Comparison of ENCODE assay signal across 17 mouse cellular contexts in the genomic region with DNA sequence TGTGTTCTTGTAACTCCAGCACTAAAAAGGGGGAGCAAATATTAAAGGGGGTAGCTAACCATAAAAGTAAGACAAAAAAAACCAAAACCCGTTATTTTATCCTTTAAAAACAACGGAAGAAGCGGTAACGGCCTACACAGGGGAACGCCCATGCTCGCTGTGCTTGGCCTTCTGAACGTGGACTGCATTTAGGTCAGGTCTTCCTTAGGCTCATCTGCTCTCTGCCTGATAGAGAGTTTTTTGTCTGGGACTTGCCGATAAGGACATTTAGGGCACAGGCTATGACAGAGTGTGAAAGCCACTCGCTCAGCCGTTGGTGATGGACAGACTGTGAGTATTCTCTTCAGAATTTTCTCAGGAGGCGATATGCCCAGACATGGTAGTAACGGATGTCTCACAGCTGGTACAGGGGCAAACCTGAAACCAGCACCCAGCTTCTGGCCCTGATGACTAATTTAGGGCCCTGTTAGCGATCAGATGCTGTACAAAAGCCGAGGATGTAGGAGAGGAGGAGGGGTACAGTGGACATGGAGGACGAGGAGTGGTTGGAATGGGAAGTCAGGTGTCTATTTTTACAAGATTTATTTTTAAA. TPM values are rescaled to one million over a fixed set of nuclear protein-coding genes. Genes with fewer than 3 reads are reported as not detected.
DNase-seq lines count a peak whose midpoint lies in the region; ATAC-seq and TF ChIP-seq lines count a peak whose summit lies in the region.
"Had no signal": no experiment of that assay in that cellular context is flagged by ENCODE, and none has a peak within 500 bp of the region (broad histone marks: within the 10 kb centered on the region; RNA-seq: fewer than 3 reads in every experiment).

No protein-coding gene starts in this region.

- 89% methylated on average over 15 of the region's 15 CpGs for WGBS in forebrain, embryonic 10.5 days
- 89% methylated on average over 15 of the region's 15 CpGs for WGBS in forebrain, embryonic 16.5 days
- 88% methylated on average over 15 of the region's 15 CpGs for WGBS in limb, embryonic 12.5 days
- 90% methylated on average over 15 of the region's 15 CpGs for WGBS in limb, embryonic 10.5 days
- WGBS in limb, embryonic 13.5 days, result 84% methylated on average over 15 of the region's 15 CpGs
- WGBS in stomach, embryonic 15.5 days, result 85% methylated on average over 15 of the region's 15 CpGs
- 90% methylated on average over 15 of the region's 15 CpGs for WGBS in midbrain, postnatal 0 days

- no peak for TF ChIP-seq CTCF in midbrain, postnatal 0 days (IDR thresholded peaks at IDR 0.05)

- no peak overlapping the region for H3K4me3 ChIP-seq in forebrain, embryonic 10.5 days
- no peak overlapping the region for H3K4me3 ChIP-seq in forebrain, embryonic 16.5 days (replicated peaks; ENCODE audit: low read length)
- no peak overlapping the region for H3K4me3 ChIP-seq in limb, embryonic 12.5 days (replicated peaks)
- H3K4me3 ChIP-seq in limb, embryonic 10.5 days, result no peak overlapping the region
- H3K4me3 ChIP-seq in limb, embryonic 13.5 days, result no peak overlapping the region
- no peak overlapping the region for H3K4me3 ChIP-seq in stomach, embryonic 15.5 days (replicated peaks)
- H3K4me3 ChIP-seq in midbrain, postnatal 0 days (ENCODE audit: low read depth, low read length), result no peak overlapping the region
- H3K4me3 ChIP-seq: embryonic facial prominence, embryonic 15.5 days; layer of hippocampus, adult 2 months; neural tube, embryonic 12.5 days had no signal

- H3K9ac ChIP-seq in forebrain, embryonic 16.5 days (replicated peaks; ENCODE audit: low read depth, low read length), result no peak overlapping the region
- H3K9ac ChIP-seq in limb, embryonic 12.5 days (replicated peaks), result 0 out of 2 replicates have a peak overlapping the region, but pooled peaks have one; percentile 1
- no peak overlapping the region for H3K9ac ChIP-seq in limb, embryonic 13.5 days
- no peak overlapping the region for H3K9ac ChIP-seq in stomach, embryonic 15.5 days
- no peak overlapping the region for H3K9ac ChIP-seq in midbrain, postnatal 0 days (replicated peaks; ENCODE audit: low read length, poor library complexity, severe bottlenecking)
- H3K9ac ChIP-seq: embryonic facial prominence, embryonic 15.5 days; neural tube, embryonic 12.5 days had no signal

- no peaks in the 10 kb centered on the region for H3K27me3 ChIP-seq in forebrain, embryonic 10.5 days (ENCODE audit: poor library complexity, severe bottlenecking)
- no peaks in the 10 kb centered on the region for H3K27me3 ChIP-seq in forebrain, embryonic 16.5 days (replicated peaks; ENCODE audit: control insufficient read depth, insufficient read depth, low read length)
- H3K27me3 ChIP-seq in limb, embryonic 12.5 days, result no peaks in the 10 kb centered on the region
- no peaks in the 10 kb centered on the region for H3K27me3 ChIP-seq in limb, embryonic 10.5 days (ENCODE audit: low read depth, poor library complexity, severe bottlenecking)
- no peaks in the 10 kb centered on the region for H3K27me3 ChIP-seq in limb, embryonic 13.5 days
- no peaks in the 10 kb centered on the region for H3K27me3 ChIP-seq in stomach, embryonic 15.5 days (replicated peaks)
- no peaks in the 10 kb centered on the region for H3K27me3 ChIP-seq in midbrain, postnatal 0 days (ENCODE audit: insufficient read depth, low read length)
- H3K27me3 ChIP-seq: embryonic facial prominence, embryonic 15.5 days; neural tube, embryonic 12.5 days; Patski had no signal

- no peak for DNase-seq in forebrain, embryonic 10.5 days (ENCODE audit: extremely low spot score, low spot score)
- no peak for DNase-seq in limb, embryonic 10.5 days (ENCODE audit: low spot score)
- DNase-seq in midbrain, postnatal 0 days (ENCODE audit: low spot score), result no peak
- DNase-seq: adrenal gland, postnatal 25 days; cerebellum, adult 8-10 months; kidney, adult 11 months had no signal

- H3K4me1 ChIP-seq in forebrain, embryonic 10.5 days, result peaks cover 15% of the 10 kb centered on the region
- peaks cover 9% of the 10 kb centered on the region for H3K4me1 ChIP-seq in forebrain, embryonic 16.5 days (replicated peaks; ENCODE audit: control insufficient read depth, insufficient read depth, low read length)
- peaks cover 17% of the 10 kb centered on the region for H3K4me1 ChIP-seq in limb, embryonic 12.5 days (replicated peaks)
- H3K4me1 ChIP-seq in limb, embryonic 10.5 days, result peaks cover 21% of the 10 kb centered on the region
- H3K4me1 ChIP-seq in limb, embryonic 13.5 days, result peaks cover 16% of the 10 kb centered on the region
- H3K4me1 ChIP-seq in stomach, embryonic 15.5 days, result peaks cover 5% of the 10 kb centered on the region; the same call in 1 of the 2 replicates
- no peaks in the 10 kb centered on the region for H3K4me1 ChIP-seq in midbrain, postnatal 0 days (ENCODE audit: insufficient read depth, low read length)

- H3K9me3 ChIP-seq in forebrain, embryonic 10.5 days, result no peaks in the 10 kb centered on the region
- no peaks in the 10 kb centered on the region for H3K9me3 ChIP-seq in forebrain, embryonic 16.5 days (ENCODE audit: control insufficient read depth, low read length)
- no peaks in the 10 kb centered on the region for H3K9me3 ChIP-seq in limb, embryonic 12.5 days
- H3K9me3 ChIP-seq in limb, embryonic 10.5 days (replicated peaks), result no peaks in the 10 kb centered on the region
- no peaks in the 10 kb centered on the region for H3K9me3 ChIP-seq in limb, embryonic 13.5 days
- no peaks in the 10 kb centered on the region for H3K9me3 ChIP-seq in stomach, embryonic 15.5 days
- H3K9me3 ChIP-seq in midbrain, postnatal 0 days (ENCODE audit: low read length), result no peaks in the 10 kb centered on the region
- H3K9me3 ChIP-seq: embryonic facial prominence, embryonic 15.5 days; neural tube, embryonic 12.5 days had no signal

- no peak overlapping the region for H3K4me2 ChIP-seq in forebrain, embryonic 16.5 days (ENCODE audit: low read length)
- H3K4me2 ChIP-seq in limb, embryonic 12.5 days, result no peak overlapping the region
- H3K4me2 ChIP-seq in limb, embryonic 13.5 days (replicated peaks), result no peak overlapping the region
- H3K4me2 ChIP-seq in stomach, embryonic 15.5 days, result no peak overlapping the region
- H3K4me2 ChIP-seq in midbrain, postnatal 0 days (ENCODE audit: low read depth, low read length, poor library complexity, severe bottlenecking), result no peak overlapping the region
- H3K4me2 ChIP-seq: embryonic facial prominence, embryonic 15.5 days; neural tube, embryonic 12.5 days had no signal

- H3K36me3 ChIP-seq in forebrain, embryonic 10.5 days (replicated peaks), result no peaks in the 10 kb centered on the region
- H3K36me3 ChIP-seq in forebrain, embryonic 16.5 days (ENCODE audit: control insufficient read depth, insufficient read depth), result no peaks in the 10 kb centered on the region
- H3K36me3 ChIP-seq in limb, embryonic 12.5 days, result no peaks in the 10 kb centered on the region
- no peaks in the 10 kb centered on the region for H3K36me3 ChIP-seq in limb, embryonic 10.5 days
- H3K36me3 ChIP-seq in limb, embryonic 13.5 days, result no peaks in the 10 kb centered on the region
- H3K36me3 ChIP-seq in stomach, embryonic 15.5 days, result no peaks in the 10 kb centered on the region
- no peaks in the 10 kb centered on the region for H3K36me3 ChIP-seq in midbrain, postnatal 0 days (ENCODE audit: insufficient read depth, low read length)
- H3K36me3 ChIP-seq: embryonic facial prominence, embryonic 15.5 days; neural tube, embryonic 12.5 days had no signal

- peak overlapping the region; percentile 53 for H3K27ac ChIP-seq in forebrain, embryonic 10.5 days
- no peak overlapping the region for H3K27ac ChIP-seq in forebrain, embryonic 16.5 days (ENCODE audit: low read length)
- no peak overlapping the region for H3K27ac ChIP-seq in limb, embryonic 12.5 days
- no peak overlapping the region for H3K27ac ChIP-seq in limb, embryonic 10.5 days
- H3K27ac ChIP-seq in limb, embryonic 13.5 days, result no peak overlapping the region
- H3K27ac ChIP-seq in stomach, embryonic 15.5 days, result no peak overlapping the region
- no peak overlapping the region for H3K27ac ChIP-seq in midbrain, postnatal 0 days (ENCODE audit: low read depth, low read length)
- H3K27ac ChIP-seq: embryonic facial prominence, embryonic 15.5 days; layer of hippocampus, adult 2 months; neural tube, embryonic 12.5 days had no signal

- no peak for ATAC-seq in forebrain, embryonic 16.5 days
- no peak for ATAC-seq in limb, embryonic 12.5 days (ENCODE audit: insufficient number of reproducible peaks, insufficient read depth, low FRiP score, low TSS enrichment, low read depth)
- ATAC-seq in limb, embryonic 13.5 days (ENCODE audit: low FRiP score, low read depth), result 0 out of 2 replicates have a peak, but pooled peaks have one; percentile 6
- ATAC-seq in stomach, embryonic 15.5 days (ENCODE audit: insufficient read depth, low FRiP score, low read depth), result peak; percentile 87
- no peak for ATAC-seq in activated CD4-positive, CD25-positive, alpha-beta regulatory T cell, adult 4 months
- ATAC-seq in midbrain, postnatal 0 days (ENCODE audit: low FRiP score), result no peak
- ATAC-seq: Patski had no signal

RNA-seq across cellular contexts. Expression of a gene that starts 9.8 kb away (rescaled TPM):
- 0.63 and 0.73 TPM in 2 replicates for polyA plus RNA-seq in forebrain, embryonic 10.5 days (2016; fragmentation: Nextera tagmentation; extraction: Ambion mirVana)
- 0.31 and 0.51 TPM in 2 replicates for polyA plus RNA-seq in forebrain, embryonic 16.5 days (2015; fragmentation: Nextera tagmentation; extraction: Ambion mirVana)
- 0.70 and 1.9 TPM in 2 replicates for polyA plus RNA-seq in limb, embryonic 12.5 days (2016; fragmentation: Nextera tagmentation; extraction: Ambion mirVana)
- 1.3 and 3.1 TPM in 2 replicates for polyA plus RNA-seq in limb, embryonic 10.5 days (2016; fragmentation: Nextera tagmentation; extraction: Ambion mirVana)
- 3.3 and 3.5 TPM in 2 replicates for polyA plus RNA-seq in limb, embryonic 13.5 days (2015; fragmentation: Nextera tagmentation; extraction: Ambion mirVana)
- 9.9 and 13.7 TPM in 2 replicates for polyA plus RNA-seq in stomach, embryonic 15.5 days (2015; fragmentation: Nextera tagmentation; extraction: Ambion mirVana)
- polyA plus RNA-seq in activated CD4-positive, CD25-positive, alpha-beta regulatory T cell, adult 4 months (2017; shearing (Covaris generic)), result 1 to 10 TPM; 5.8 to 6.1 TPM
- 1.5 TPM in 2 replicates for total RNA-seq in midbrain, postnatal 0 days (2014; rRNA removed)
- polyA plus RNA-seq in midbrain, postnatal 0 days (2015; fragmentation: Nextera tagmentation; extraction: Ambion mirVana), result 0.49 and 0.69 TPM in 2 replicates

RNA-seq across cellular contexts. Expression of a gene that starts 25.0 kb away (rescaled TPM):
- not detected in 2 replicates for polyA plus RNA-seq in forebrain, embryonic 10.5 days (2016; fragmentation: Nextera tagmentation; extraction: Ambion mirVana)
- not detected in 2 replicates for polyA plus RNA-seq in forebrain, embryonic 16.5 days (2015; fragmentation: Nextera tagmentation; extraction: Ambion mirVana)
- not detected in 2 replicates for polyA plus RNA-seq in limb, embryonic 12.5 days (2016; fragmentation: Nextera tagmentation; extraction: Ambion mirVana)
- polyA plus RNA-seq in limb, embryonic 10.5 days (2016; fragmentation: Nextera tagmentation; extraction: Ambion mirVana), result not detected in 2 replicates
- not detected in 2 replicates for polyA plus RNA-seq in limb, embryonic 13.5 days (2015; fragmentation: Nextera tagmentation; extraction: Ambion mirVana)
- not detected in 2 replicates for polyA plus RNA-seq in stomach, embryonic 15.5 days (2015; fragmentation: Nextera tagmentation; extraction: Ambion mirVana)
- not detected for polyA plus RNA-seq in activated CD4-positive, CD25-positive, alpha-beta regulatory T cell, adult 4 months (2017; shearing (Covaris generic))
- not detected in 2 replicates for total RNA-seq in midbrain, postnatal 0 days (2014; rRNA removed)
- not detected in 2 replicates for polyA plus RNA-seq in midbrain, postnatal 0 days (2015; fragmentation: Nextera tagmentation; extraction: Ambion mirVana)
- total RNA-seq: adrenal gland, postnatal 25 days; gastrocnemius, adult 18-20 months; layer of hippocampus, adult 2 months had no signal
- polyA plus RNA-seq: embryonic facial prominence, embryonic 15.5 days; limb, embryonic 14.5 days; neural tube, embryonic 12.5 days; Patski had no signal

RNA-seq across cellular contexts. Expression of a gene that starts 25.0 kb away (rescaled TPM):
- 134 TPM in 2 replicates for polyA plus RNA-seq in forebrain, embryonic 10.5 days (2016; fragmentation: Nextera tagmentation; extraction: Ambion mirVana)
- 85.4 and 88.6 TPM in 2 replicates for polyA plus RNA-seq in forebrain, embryonic 16.5 days (2015; fragmentation: Nextera tagmentation; extraction: Ambion mirVana)
- polyA plus RNA-seq in limb, embryonic 12.5 days (2016; fragmentation: Nextera tagmentation; extraction: Ambion mirVana), result 114 and 117 TPM in 2 replicates
- polyA plus RNA-seq in limb, embryonic 10.5 days (2016; fragmentation: Nextera tagmentation; extraction: Ambion mirVana), result 119 and 132 TPM in 2 replicates
- polyA plus RNA-seq in limb, embryonic 13.5 days (2015; fragmentation: Nextera tagmentation; extraction: Ambion mirVana), result 98.8 and 106 TPM in 2 replicates
- polyA plus RNA-seq in stomach, embryonic 15.5 days (2015; fragmentation: Nextera tagmentation; extraction: Ambion mirVana), result 181 and 190 TPM in 2 replicates
- polyA plus RNA-seq in activated CD4-positive, CD25-positive, alpha-beta regulatory T cell, adult 4 months (2017; shearing (Covaris generic)), result 100 to 1,000 TPM; 254 to 296 TPM
- 14.5 and 15.0 TPM in 2 replicates for total RNA-seq in midbrain, postnatal 0 days (2014; rRNA removed)
- polyA plus RNA-seq in midbrain, postnatal 0 days (2015; fragmentation: Nextera tagmentation; extraction: Ambion mirVana), result 65.3 and 66.1 TPM in 2 replicates

RNA-seq across cellular contexts. Expression of a gene that starts 29.9 kb away (rescaled TPM):
- polyA plus RNA-seq in forebrain, embryonic 10.5 days (2016; fragmentation: Nextera tagmentation; extraction: Ambion mirVana), result 0.31 and 0.36 TPM in 2 replicates
- polyA plus RNA-seq in forebrain, embryonic 16.5 days (2015; fragmentation: Nextera tagmentation; extraction: Ambion mirVana), result 0.43 and 0.66 TPM in 2 replicates
- polyA plus RNA-seq in limb, embryonic 12.5 days (2016; fragmentation: Nextera tagmentation; extraction: Ambion mirVana), result 0.06 and 0.12 TPM in 2 replicates
- 0.10 TPM in 1 of 2 replicates, not detected in the other for polyA plus RNA-seq in limb, embryonic 10.5 days (2016; fragmentation: Nextera tagmentation; extraction: Ambion mirVana)
- 0.08 and 0.10 TPM in 2 replicates for polyA plus RNA-seq in limb, embryonic 13.5 days (2015; fragmentation: Nextera tagmentation; extraction: Ambion mirVana)
- polyA plus RNA-seq in stomach, embryonic 15.5 days (2015; fragmentation: Nextera tagmentation; extraction: Ambion mirVana), result 0.09 and 0.14 TPM in 2 replicates
- polyA plus RNA-seq in activated CD4-positive, CD25-positive, alpha-beta regulatory T cell, adult 4 months (2017; shearing (Covaris generic)), result under 1 TPM in 1 of 2 experiments, not detected in 1; 0.61 TPM
- total RNA-seq in midbrain, postnatal 0 days (2014; rRNA removed), result 1.2 and 2.1 TPM in 2 replicates
- 1.0 and 1.5 TPM in 2 replicates for polyA plus RNA-seq in midbrain, postnatal 0 days (2015; fragmentation: Nextera tagmentation; extraction: Ambion mirVana)
- total RNA-seq: gastrocnemius, adult 18-20 months had no signal

Comparison
In these comparisons a context has a peak if more than half of its experiments do, and no peak if none do; other contexts are left out.
1. ATAC-seq: peak in limb, embryonic 13.5 days (single experiment) and stomach, embryonic 15.5 days (single experiment); none in forebrain, embryonic 16.5 days (single experiment), limb, embryonic 12.5 days (single experiment), activated CD4-positive, CD25-positive, alpha-beta regulatory T cell, adult 4 months (single experiment) and midbrain, postnatal 0 days (single experiment).